Mouse (Mus musculus) spleen, adult 12 weeks (tissue): ENCODE results near the gene Dph1.

Source experiments
- DNase-seq: peaks from one replicate; pipeline ENCODE4 v3.0.0; 2022; ENCODE audit warnings: low spot score

Dph1 gene

DNA sequence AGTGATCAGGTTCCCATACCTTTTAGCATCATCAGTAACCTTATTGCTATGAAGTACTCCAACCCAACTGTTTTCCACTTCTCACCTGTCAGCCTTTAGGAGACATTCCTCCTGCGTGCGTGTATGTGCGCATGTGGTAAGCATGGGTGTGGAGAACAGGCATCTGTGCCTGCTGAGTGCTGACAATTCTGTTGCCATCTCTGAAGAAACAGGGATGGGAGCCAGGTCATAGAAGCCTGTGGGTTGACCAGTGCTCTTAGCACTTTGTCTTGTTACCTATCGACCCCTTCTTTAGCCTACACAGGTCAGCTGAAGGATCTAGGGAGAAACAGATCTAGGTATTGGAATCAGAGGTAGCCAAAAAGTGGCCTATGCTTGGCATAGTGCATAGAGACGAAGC, 57.6 kb downstream of the Dph1 start:
- no peak for DNase-seq

DNA sequence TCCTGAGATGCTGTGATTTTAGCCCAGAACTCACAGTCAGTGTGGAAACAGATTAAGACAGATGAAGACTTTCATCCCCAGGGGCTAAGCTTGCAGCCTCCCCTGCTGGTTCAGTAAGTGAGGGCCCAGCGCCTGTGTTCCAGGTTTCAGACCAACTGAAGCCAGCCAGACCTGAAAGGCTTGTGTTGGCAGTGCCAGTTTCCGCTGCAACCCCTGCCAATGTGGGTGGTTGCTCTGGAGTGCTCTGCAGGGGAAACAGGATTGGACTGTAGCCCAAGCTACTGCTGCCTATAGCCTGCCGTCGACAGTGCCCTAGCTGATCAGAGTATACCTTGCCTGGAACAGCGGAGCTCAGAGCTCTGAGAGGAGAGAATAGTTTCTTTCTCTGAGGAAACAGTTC, 58.8 kb downstream of the Dph1 start:
- no peak for DNase-seq

DNA sequence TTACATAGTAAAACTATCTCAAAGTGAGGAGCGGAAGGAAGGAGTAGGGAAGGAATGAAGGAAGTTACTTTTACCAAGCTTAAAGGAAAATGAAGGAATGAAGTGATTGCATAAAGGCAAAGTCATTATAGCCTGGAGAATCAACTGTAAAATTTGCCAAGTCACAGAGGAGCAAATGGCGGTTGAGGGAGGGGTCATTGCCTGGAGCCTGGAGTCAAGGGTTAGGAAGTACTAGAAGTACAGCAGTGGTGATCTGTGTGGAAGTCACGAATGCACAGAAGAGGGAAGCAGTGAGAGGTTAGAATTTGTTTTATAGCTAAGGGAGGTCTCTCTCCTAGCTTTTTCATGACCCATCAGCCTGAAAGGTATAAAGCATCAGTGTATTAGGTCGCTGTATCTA, 59.7 kb downstream of the Dph1 start:
- DNase-seq = no peak

DNA sequence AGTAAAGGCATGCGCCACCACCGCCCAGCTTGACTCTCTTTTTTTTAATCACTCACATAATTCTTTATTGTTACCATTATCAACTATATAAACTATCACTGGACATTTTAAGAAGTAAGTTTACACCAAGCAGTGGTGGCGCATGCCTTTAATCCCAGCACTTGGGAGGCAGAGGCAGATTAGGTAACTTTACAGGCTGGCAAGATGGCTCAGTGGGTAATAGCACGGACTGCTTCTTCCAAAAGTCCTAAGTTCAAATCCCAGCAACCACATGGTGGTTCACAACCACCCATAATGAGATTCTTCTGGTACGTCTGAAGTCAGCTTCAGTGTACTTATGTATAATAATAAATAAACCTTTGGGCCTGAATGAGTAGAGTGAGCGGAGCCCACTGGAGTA, 61.6 kb downstream of the Dph1 start:
- DNase-seq = no peak
